Mouse (Mus musculus) myocyte (in vitro differentiated cells): ENCODE results near the gene Zfp580.

Experiments
- CEBPB ChIP-seq: IDR thresholded peaks from 2 replicates; pipeline ENCODE4 v1.6.1; 2011; ENCODE audit warnings: mild to moderate bottlenecking, moderate library complexity; ENCODE audit not compliant: poor library complexity, insufficient read depth, severe bottlenecking
- MAX ChIP-seq: IDR thresholded peaks from one replicate; pipeline ENCODE4 v1.6.1; 2011; ENCODE audit warnings: low read depth, mild to moderate bottlenecking, control low read depth
- MYOD1 ChIP-seq, 3 experiments: IDR thresholded peaks; one replicate each; pipeline ENCODE4 v1.6.1; 2011; ENCODE audit warnings: control low read depth in 2 of 3, low read depth in 2 of 3, mild to moderate bottlenecking in 2 of 3, moderate library complexity in 1 of 3; ENCODE audit not compliant: insufficient read length in 2 of 3, control insufficient read depth in 1 of 3
- MYOG ChIP-seq, 3 experiments: IDR thresholded peaks; one replicate each; pipeline ENCODE4 v1.6.1; 2011; ENCODE audit warnings: control low read depth in 2 of 3, low read depth in 2 of 3, mild to moderate bottlenecking in 2 of 3; ENCODE audit not compliant: insufficient read length in 2 of 3, control insufficient read depth in 1 of 3, insufficient read depth in 1 of 3
- POLR2A ChIP-seq: IDR thresholded peaks from one replicate; pipeline ENCODE4 v1.6.1; 2011; ENCODE audit warnings: low read depth, mild to moderate bottlenecking, control low read depth, moderate library complexity; ENCODE audit not compliant: insufficient read length
- POLR2AphosphoS2 ChIP-seq: IDR thresholded peaks from one replicate; pipeline ENCODE4 v1.6.1; 2011; ENCODE audit warnings: low read depth, control low read depth; ENCODE audit not compliant: insufficient read length
- TCF12 ChIP-seq: IDR thresholded peaks from one replicate; pipeline ENCODE4 v1.6.1; 2011; ENCODE audit warnings: mild to moderate bottlenecking, control low read depth; ENCODE audit not compliant: poor library complexity, insufficient read depth, severe bottlenecking
- USF1 ChIP-seq: IDR thresholded peaks from one replicate; pipeline ENCODE4 v1.6.1; 2011; ENCODE audit warnings: low read depth, mild to moderate bottlenecking, control low read depth, moderate library complexity

DNA sequence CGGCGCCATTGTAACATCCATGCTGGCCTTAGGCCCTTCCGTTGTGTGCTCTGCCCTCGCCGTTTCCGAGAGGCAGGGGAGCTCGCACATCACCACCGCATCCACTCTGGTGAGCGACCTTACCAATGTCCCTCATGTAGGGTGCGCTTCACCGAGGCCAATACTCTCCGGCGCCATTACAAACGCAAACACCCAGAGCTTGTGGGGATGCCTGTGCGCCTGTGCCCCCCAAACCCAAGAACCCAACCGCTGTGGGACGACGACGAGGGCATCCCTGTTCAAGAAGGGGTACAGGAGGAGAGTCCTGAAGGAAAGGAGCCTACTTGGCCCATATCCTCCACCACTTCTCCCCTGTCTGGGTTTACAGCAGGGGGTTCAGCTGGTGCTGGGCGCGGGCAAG is 33.4 kb upstream of the Zfp580 start:
- no peak for TF ChIP-seq POLR2A
- no peak for TF ChIP-seq TCF12
- no peak for TF ChIP-seq MYOD1 (IDR thresholded peaks at IDR 0.05; ENCODE audit: control insufficient read depth in 1 of 3, insufficient read length in 2 of 3, low read depth in 2 of 3)
- no peak for TF ChIP-seq MYOG (IDR thresholded peaks at IDR 0.05; ENCODE audit: control insufficient read depth in 1 of 3, insufficient read depth in 1 of 3, insufficient read length in 2 of 3, low read depth in 2 of 3)
- no peak for TF ChIP-seq POLR2AphosphoS2
- no peak for TF ChIP-seq MAX
- TF ChIP-seq USF1: no peak
- TF ChIP-seq CEBPB: no peak
